Comparison of ENCODE assay signal across 11 mouse cellular contexts in genomic region chr2:73281048-73281661, GRCm38 (mm10). TPM values are rescaled to one million over a fixed set of nuclear protein-coding genes. Genes with fewer than 3 reads are reported as not detected.
DNase-seq lines count a peak whose midpoint lies in the region; ATAC-seq and TF ChIP-seq lines count a peak whose summit lies in the region.
"Had no signal": no experiment of that assay in that cellular context is flagged by ENCODE, and none has a peak within 500 bp of the region (broad histone marks: within the 10 kb centered on the region; RNA-seq: fewer than 3 reads in every experiment).

No protein-coding gene starts in this region.

- 7% methylated on average over 22 of the region's 22 CpGs for WGBS in hindbrain, embryonic 10.5 days
- WGBS in hindbrain, postnatal 0 days, result 25% methylated on average over 22 of the region's 22 CpGs
- 15% methylated on average over 22 of the region's 22 CpGs for WGBS in forebrain, embryonic 16.5 days
- WGBS in midbrain, embryonic 11.5 days, result 6% methylated on average over 22 of the region's 22 CpGs

- TF ChIP-seq EP300 in ES-Bruce4 (IDR thresholded peaks at IDR 0.05; ENCODE audit: insufficient read depth, low read depth, low read length), result no peak

- no peaks in the 10 kb centered on the region for H3K36me3 ChIP-seq in hindbrain, embryonic 10.5 days
- H3K36me3 ChIP-seq in hindbrain, postnatal 0 days (ENCODE audit: insufficient read depth, low read length), result no peaks in the 10 kb centered on the region
- H3K36me3 ChIP-seq in ES-Bruce4 (ENCODE audit: control insufficient read depth, insufficient read depth, low read length, poor library complexity, severe bottlenecking), result no peaks in the 10 kb centered on the region
- H3K36me3 ChIP-seq in forebrain, embryonic 16.5 days (ENCODE audit: control insufficient read depth, insufficient read depth), result no peaks in the 10 kb centered on the region
- no peaks in the 10 kb centered on the region for H3K36me3 ChIP-seq in midbrain, embryonic 11.5 days (ENCODE audit: control insufficient read depth, insufficient read depth, low read length)

- DNase-seq in hindbrain, embryonic 10.5 days (ENCODE audit: low spot score), result peak; percentile 46
- no peak for DNase-seq in hindbrain, postnatal 0 days (ENCODE audit: low spot score)
- no peak for DNase-seq in midbrain, embryonic 11.5 days (ENCODE audit: low spot score, missing footprints)
- DNase-seq in gastrocnemius, adult 8-10 months (ENCODE audit: low spot score in 2 of 2), result no peak
- no peak for DNase-seq in cerebellum, postnatal 36 days
- DNase-seq in left cerebral cortex, adult 11 months (ENCODE audit: low spot score), result no peak
- DNase-seq: cerebellum, adult 11 months had no signal

- ATAC-seq in hindbrain, postnatal 0 days, result no peak
- no peak for ATAC-seq in forebrain, embryonic 16.5 days
- ATAC-seq in midbrain, embryonic 11.5 days (ENCODE audit: low FRiP score), result no peak

- H3K9ac ChIP-seq in hindbrain, postnatal 0 days (replicated peaks; ENCODE audit: low read length), result no peak overlapping the region
- H3K9ac ChIP-seq in ES-Bruce4 (ENCODE audit: low read depth, poor library complexity, severe bottlenecking), result peak overlapping the region; percentile 16; the same call in 1 of the 2 replicates
- H3K9ac ChIP-seq in forebrain, embryonic 16.5 days (replicated peaks; ENCODE audit: low read depth, low read length), result peak overlapping the region; percentile 20
- H3K9ac ChIP-seq in midbrain, embryonic 11.5 days (ENCODE audit: low read length), result no peak overlapping the region

- H3K4me3 ChIP-seq in hindbrain, embryonic 10.5 days, result peak overlapping the region; percentile 42
- H3K4me3 ChIP-seq in hindbrain, postnatal 0 days (ENCODE audit: low read length), result no peak overlapping the region
- H3K4me3 ChIP-seq in ES-Bruce4 (ENCODE audit: low read depth, low read length), result peak overlapping the region; percentile 22
- peak overlapping the region; percentile 16; the same call in 1 of the 2 replicates for H3K4me3 ChIP-seq in forebrain, embryonic 16.5 days (replicated peaks; ENCODE audit: low read length)
- H3K4me3 ChIP-seq in midbrain, embryonic 11.5 days (ENCODE audit: low read depth, low read length), result no peak overlapping the region

- no peak for TF ChIP-seq POLR2A in ES-Bruce4 (IDR thresholded peaks at IDR 0.05; ENCODE audit: insufficient read depth, low read length)

- H3K4me1 ChIP-seq in hindbrain, embryonic 10.5 days (replicated peaks), result peaks cover 46% of the 10 kb centered on the region
- H3K4me1 ChIP-seq in hindbrain, postnatal 0 days (ENCODE audit: insufficient read depth, low read length), result no peaks in the 10 kb centered on the region
- H3K4me1 ChIP-seq in ES-Bruce4 (ENCODE audit: control insufficient read depth, insufficient read depth, low read length), result no peaks in the 10 kb centered on the region
- peaks cover 18% of the 10 kb centered on the region for H3K4me1 ChIP-seq in forebrain, embryonic 16.5 days (replicated peaks; ENCODE audit: control insufficient read depth, insufficient read depth, low read length)
- peaks cover 27% of the 10 kb centered on the region for H3K4me1 ChIP-seq in midbrain, embryonic 11.5 days (ENCODE audit: control insufficient read depth, insufficient read depth, low read length)

- no peak for TF ChIP-seq CTCF in hindbrain, postnatal 0 days (IDR thresholded peaks at IDR 0.05; ENCODE audit: low read depth)
- TF ChIP-seq CTCF in ES-Bruce4 (IDR thresholded peaks at IDR 0.05; ENCODE audit: low read depth, low read length), result no peak

- no peak overlapping the region for H3K4me2 ChIP-seq in hindbrain, postnatal 0 days (ENCODE audit: low read depth, low read length)
- peak overlapping the region; percentile 38 for H3K4me2 ChIP-seq in forebrain, embryonic 16.5 days (ENCODE audit: low read length)
- H3K4me2 ChIP-seq in midbrain, embryonic 11.5 days, result 0 out of 2 replicates have a peak overlapping the region, but pooled peaks have one; percentile 8

- H3K27ac ChIP-seq in hindbrain, embryonic 10.5 days, result peak overlapping the region; percentile 76
- H3K27ac ChIP-seq in hindbrain, postnatal 0 days, result no peak overlapping the region
- H3K27ac ChIP-seq in ES-Bruce4 (ENCODE audit: insufficient read depth, low read length), result no peak overlapping the region
- H3K27ac ChIP-seq in forebrain, embryonic 16.5 days (ENCODE audit: low read length), result peak overlapping the region; percentile 25; the same call in 1 of the 2 replicates
- no peak overlapping the region for H3K27ac ChIP-seq in midbrain, embryonic 11.5 days (ENCODE audit: low read depth, low read length)

- H3K27me3 ChIP-seq in hindbrain, embryonic 10.5 days (ENCODE audit: insufficient read depth, poor library complexity, severe bottlenecking), result peaks cover 58% of the 10 kb centered on the region
- peaks cover 43% of the 10 kb centered on the region for H3K27me3 ChIP-seq in hindbrain, postnatal 0 days (ENCODE audit: insufficient read depth, low read length)
- H3K27me3 ChIP-seq in ES-Bruce4 (ENCODE audit: control insufficient read depth, insufficient read depth, low read length, poor library complexity, severe bottlenecking), result peaks cover 25% of the 10 kb centered on the region
- peaks cover 10% of the 10 kb centered on the region; the same call in 1 of the 2 replicates for H3K27me3 ChIP-seq in forebrain, embryonic 16.5 days (replicated peaks; ENCODE audit: control insufficient read depth, insufficient read depth, low read length)
- H3K27me3 ChIP-seq in midbrain, embryonic 11.5 days (ENCODE audit: control insufficient read depth, insufficient read depth, low read length), result peaks cover 50% of the 10 kb centered on the region

- no peaks in the 10 kb centered on the region for H3K9me3 ChIP-seq in hindbrain, embryonic 10.5 days
- no peaks in the 10 kb centered on the region for H3K9me3 ChIP-seq in hindbrain, postnatal 0 days (ENCODE audit: low read length)
- H3K9me3 ChIP-seq in ES-Bruce4 (replicated peaks; ENCODE audit: control insufficient read depth, insufficient read depth, low read length, poor library complexity, severe bottlenecking), result no peaks in the 10 kb centered on the region
- H3K9me3 ChIP-seq in forebrain, embryonic 16.5 days (ENCODE audit: control insufficient read depth, low read length), result no peaks in the 10 kb centered on the region
- H3K9me3 ChIP-seq in midbrain, embryonic 11.5 days (ENCODE audit: control insufficient read depth, low read length), result no peaks in the 10 kb centered on the region

RNA-seq across cellular contexts. Expression of gene Sp9, which starts 9.4 kb away (rescaled TPM):
- polyA plus RNA-seq in hindbrain, embryonic 10.5 days (2016; fragmentation: Nextera tagmentation; extraction: Ambion mirVana), result 1.9 and 2.3 TPM in 2 replicates
- total RNA-seq in hindbrain, postnatal 0 days (2014; rRNA removed), result 1.7 and 3.8 TPM in 2 replicates
- polyA plus RNA-seq in hindbrain, postnatal 0 days (2015; fragmentation: Nextera tagmentation; extraction: Ambion mirVana), result 0.49 and 0.63 TPM in 2 replicates
- not detected in 2 replicates for polyA plus RNA-seq in ES-Bruce4 (2011; ENCODE audit: insufficient read depth, insufficient read length, low read depth, missing spikeins)
- 6.6 and 8.8 TPM in 2 replicates for polyA plus RNA-seq in forebrain, embryonic 16.5 days (2015; fragmentation: Nextera tagmentation; extraction: Ambion mirVana)
- polyA plus RNA-seq in midbrain, embryonic 11.5 days (2014; fragmentation: Nextera tagmentation; extraction: Ambion mirVana), result 2.8 and 3.3 TPM in 2 replicates
- total RNA-seq in gastrocnemius, adult 8-10 months (2022), result not detected
- total RNA-seq: neutrophil, adult 5-6 weeks had no signal
- polyA plus RNA-seq: gonadal fat pad, adult 2 months had no signal

RNA-seq across cellular contexts. Expression of gene Scrn3, which starts 31.2 kb away (rescaled TPM):
- polyA plus RNA-seq in hindbrain, embryonic 10.5 days (2016; fragmentation: Nextera tagmentation; extraction: Ambion mirVana), result 8.3 and 14.2 TPM in 2 replicates
- 2.9 and 3.1 TPM in 2 replicates for total RNA-seq in hindbrain, postnatal 0 days (2014; rRNA removed)
- polyA plus RNA-seq in hindbrain, postnatal 0 days (2015; fragmentation: Nextera tagmentation; extraction: Ambion mirVana), result 6.2 and 7.1 TPM in 2 replicates
- 33.5 and 33.8 TPM in 2 replicates for polyA plus RNA-seq in ES-Bruce4 (2011; ENCODE audit: insufficient read depth, insufficient read length, low read depth, missing spikeins)
- 8.7 and 9.1 TPM in 2 replicates for polyA plus RNA-seq in forebrain, embryonic 16.5 days (2015; fragmentation: Nextera tagmentation; extraction: Ambion mirVana)
- 10.7 and 11.7 TPM in 2 replicates for polyA plus RNA-seq in midbrain, embryonic 11.5 days (2014; fragmentation: Nextera tagmentation; extraction: Ambion mirVana)
- total RNA-seq in gastrocnemius, adult 8-10 months (2022), result 10 to 100 TPM; 57.9 to 59.9 (median 58.6) TPM

RNA-seq across cellular contexts. Expression of gene Cir1, which starts 31.3 kb away (rescaled TPM):
- 11.7 and 14.9 TPM in 2 replicates for polyA plus RNA-seq in hindbrain, embryonic 10.5 days (2016; fragmentation: Nextera tagmentation; extraction: Ambion mirVana)
- 2.4 and 3.3 TPM in 2 replicates for total RNA-seq in hindbrain, postnatal 0 days (2014; rRNA removed)
- 25.2 and 31.5 TPM in 2 replicates for polyA plus RNA-seq in hindbrain, postnatal 0 days (2015; fragmentation: Nextera tagmentation; extraction: Ambion mirVana)
- 18.4 and 20.9 TPM in 2 replicates for polyA plus RNA-seq in ES-Bruce4 (2011; ENCODE audit: insufficient read depth, insufficient read length, low read depth, missing spikeins)
- polyA plus RNA-seq in forebrain, embryonic 16.5 days (2015; fragmentation: Nextera tagmentation; extraction: Ambion mirVana), result 24.6 and 26.6 TPM in 2 replicates
- 21.4 and 25.5 TPM in 2 replicates for polyA plus RNA-seq in midbrain, embryonic 11.5 days (2014; fragmentation: Nextera tagmentation; extraction: Ambion mirVana)
- 10 to 100 TPM in 2 of 4 experiments, 1 to 10 TPM in 2; 8.8 to 14.1 (median 11.7) TPM for total RNA-seq in gastrocnemius, adult 8-10 months (2022)

Comparison
In these comparisons a context has a peak if more than half of its experiments do, and no peak if none do; other contexts are left out.
1. H3K27ac ChIP-seq: peak in hindbrain, embryonic 10.5 days (single experiment) and forebrain, embryonic 16.5 days (single experiment); none in hindbrain, postnatal 0 days (single experiment), ES-Bruce4 (single experiment) and midbrain, embryonic 11.5 days (single experiment).
2. H3K4me3 ChIP-seq: peak in hindbrain, embryonic 10.5 days (single experiment), ES-Bruce4 (single experiment) and forebrain, embryonic 16.5 days (single experiment); none in hindbrain, postnatal 0 days (single experiment) and midbrain, embryonic 11.5 days (single experiment).
3. H3K9ac ChIP-seq: peak in ES-Bruce4 (single experiment) and forebrain, embryonic 16.5 days (single experiment); none in hindbrain, postnatal 0 days (single experiment) and midbrain, embryonic 11.5 days (single experiment).